Mouse (Mus musculus): ENCODE results near the gene Bmt2.

DNA sequence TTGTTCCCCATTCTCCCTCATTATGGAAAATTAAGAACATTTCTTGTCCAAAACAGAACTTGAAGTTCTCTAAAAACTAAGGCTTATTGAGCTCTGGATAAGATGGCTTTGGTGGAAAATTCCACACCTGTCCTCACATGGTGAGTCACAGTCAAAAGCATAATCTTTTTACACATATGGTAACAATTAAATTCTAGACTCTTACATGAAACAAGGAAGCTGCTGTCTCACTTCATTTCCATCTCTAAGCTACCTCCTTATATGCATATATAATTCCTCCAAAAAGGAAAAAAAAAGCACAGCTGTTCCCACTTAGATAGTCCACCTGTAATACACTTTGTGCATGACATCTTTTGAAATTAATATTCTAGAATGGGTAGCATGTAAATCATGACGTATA is 45.2 kb downstream of the Bmt2 start:
- no peak for TF ChIP-seq CTCF (IDR thresholded peaks at IDR 0.05; ENCODE audit: control insufficient read depth, insufficient read depth, insufficient replicate concordance, low read depth, low read length)
- TF ChIP-seq POLR2A (IDR thresholded peaks at IDR 0.05; ENCODE audit: control insufficient read depth, low read depth, low read length), result no peak

All from testis, adult 2 months (tissue).